Mouse (Mus musculus) lung, postnatal 0 days (tissue): ENCODE results near the gene Slc36a1. TPM values are rescaled to one million over a fixed set of nuclear protein-coding genes. Genes with fewer than 3 reads are reported as not detected.
A peak's percentile ranks its signal among the peaks of the same experiment; 100 is the strongest.

ENCODE experiments used
- ATAC-seq: fragments of 200-750 bp; cut with Nextera tagmentation; 2 replicates; pipeline ENCODE4 v1.8.0; 2017; ENCODE audit warnings: moderate library complexity
- DNase-seq: peaks from one replicate; pipeline ENCODE4 v3.0.0-alpha.2; 2016; ENCODE audit warnings: low spot score
- H3K27ac ChIP-seq: fragments of 300-500 bp; sonication (generic); 2 replicates; pipeline ENCODE4 v1.5.1; 2014; ENCODE audit warnings: antibody characterized with exemption, mild to moderate bottlenecking, low read length, mixed read lengths
- H3K27me3 ChIP-seq: fragments of 300-500 bp; sonication (generic); replicated peaks from 2 replicates; pipeline ENCODE4 v1.6.1; 2014; ENCODE audit warnings: low read length, mixed read lengths; ENCODE audit not compliant: insufficient read depth
- H3K36me3 ChIP-seq: fragments of 300-500 bp; sonication (generic); 2 replicates; pipeline ENCODE4 v1.6.1; 2014; ENCODE audit warnings: low read length, mixed read lengths; ENCODE audit not compliant: insufficient read depth
- H3K4me1 ChIP-seq: fragments of 300-500 bp; sonication (generic); 2 replicates; pipeline ENCODE4 v1.6.1; 2014; ENCODE audit warnings: antibody characterized with exemption, low read depth, low read length, mixed read lengths; ENCODE audit not compliant: insufficient read depth
- H3K4me2 ChIP-seq: fragments of 300-500 bp; sonication (generic); replicated peaks from 2 replicates; pipeline ENCODE4 v1.6.1; 2014; ENCODE audit warnings: low read depth, mild to moderate bottlenecking, low read length, moderate library complexity, mixed read lengths
- H3K4me3 ChIP-seq: fragments of 300-500 bp; sonication (generic); 2 replicates; pipeline ENCODE4 v1.5.1; 2014; ENCODE audit warnings: low read depth, low read length
- H3K9ac ChIP-seq: fragments of 300-500 bp; sonication (generic); replicated peaks from 2 replicates; pipeline ENCODE4 v1.6.1; 2014; ENCODE audit warnings: low read depth, mild to moderate bottlenecking
- H3K9me3 ChIP-seq: fragments of 300-500 bp; sonication (generic); 2 replicates; pipeline ENCODE4 v1.6.1; 2016; ENCODE audit warnings: low read length, mixed read lengths
- CTCF ChIP-seq: IDR thresholded peaks from 2 replicates; pipeline ENCODE4 v1.5.1; 2016; ENCODE audit warnings: antibody characterized with exemption, mild to moderate bottlenecking
- EP300 ChIP-seq: IDR thresholded peaks from 2 replicates; pipeline ENCODE4 v1.6.1; 2016; ENCODE audit warnings: antibody characterized with exemption, mild to moderate bottlenecking, control low read depth
- WGBS: fragments of 180-500 bp; shearing (Covaris S2); extraction: QIAGEN DNeasy Blood & Tissue Kit; methylation state at CpG from one replicate; pipeline ENCODE4 v1.1.7; 2014; 5-methylcytosine and 5-hydroxymethylcytosine counted together
- polyA plus RNA-seq: library from polyadenylated mRNA; unstranded; fragments of >200 nt; fragmentation: Nextera tagmentation; extraction: Ambion mirVana; gene quantifications from 2 replicates; pipeline ENCODE4 v1.2.1, GENCODE M21; 2015

The Slc36a1 gene
- polyA plus RNA-seq, 1 experiment from 2014 or later: 1.8 TPM

DNA sequence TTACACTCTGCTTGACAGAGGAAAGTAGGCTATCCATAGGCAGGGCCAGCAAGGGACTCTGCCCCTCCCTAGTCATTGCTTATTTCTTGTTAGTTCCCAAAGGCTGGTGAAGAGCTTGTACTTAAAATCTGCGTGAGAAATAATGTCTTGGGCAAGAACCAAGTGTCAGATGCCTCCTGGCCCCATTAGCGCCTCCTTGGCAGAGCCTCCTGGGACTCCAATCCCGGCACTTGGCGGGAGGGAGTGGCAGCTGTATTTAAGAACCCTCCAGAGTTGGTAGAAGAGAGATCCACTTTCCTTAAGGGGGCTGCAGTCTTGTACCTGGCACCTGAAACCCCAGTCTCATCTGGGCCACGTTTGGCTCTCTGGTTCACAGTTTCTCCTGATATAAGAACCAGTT is 10.0 kb downstream of the Slc36a1 start:
- H3K36me3 ChIP-seq: peaks cover 2% of the 10 kb centered on the region; the same call in 1 of the 2 replicates
- no peaks in the 10 kb centered on the region for H3K9me3 ChIP-seq
- WGBS: 50% methylated on average over 5 of the region's 5 CpGs
- no peak for DNase-seq
- H3K27me3 ChIP-seq: no peaks in the 10 kb centered on the region
- no peak overlapping the region for H3K4me2 ChIP-seq
- H3K4me3 ChIP-seq: no peak overlapping the region
- H3K27ac ChIP-seq: 0 out of 2 replicates have a peak overlapping the region, but pooled peaks have one; percentile 29
- ATAC-seq: 0 out of 2 replicates have a peak, but pooled peaks have one; percentile 5
- TF ChIP-seq CTCF: no peak
- TF ChIP-seq EP300: no peak
- H3K4me1 ChIP-seq: no peaks in the 10 kb centered on the region; the same call in 1 of the 2 replicates
- H3K9ac ChIP-seq: no peak overlapping the region

- Histone ChIP-seq H3K27me3 (no peaks in the 10 kb centered on the region), H3K4me1 (no peaks in the 10 kb centered on the region; the same call in 1 of the 2 replicates), H3K4me2 (no peak overlapping the region), H3K4me3 (no peak overlapping the region), H3K9ac (no peak overlapping the region), H3K36me3 (peaks cover 7% of the 10 kb centered on the region; the same call in 1 of the 2 replicates), H3K9me3 (no peaks in the 10 kb centered on the region), H3K27ac (no peak overlapping the region; the same call in 1 of the 2 replicates)
- DNase-seq: peak; percentile 72
- ATAC-seq: peak; percentile 78
- TF ChIP-seq CTCF (no peak), EP300 (no peak)
- 49% methylated on average over 3 of the region's 3 CpGs for WGBS
Observed at GRCm38 (mm10) chr11:55214978-55215377, 10.8 kb downstream of the Slc36a1 start.

DNA sequence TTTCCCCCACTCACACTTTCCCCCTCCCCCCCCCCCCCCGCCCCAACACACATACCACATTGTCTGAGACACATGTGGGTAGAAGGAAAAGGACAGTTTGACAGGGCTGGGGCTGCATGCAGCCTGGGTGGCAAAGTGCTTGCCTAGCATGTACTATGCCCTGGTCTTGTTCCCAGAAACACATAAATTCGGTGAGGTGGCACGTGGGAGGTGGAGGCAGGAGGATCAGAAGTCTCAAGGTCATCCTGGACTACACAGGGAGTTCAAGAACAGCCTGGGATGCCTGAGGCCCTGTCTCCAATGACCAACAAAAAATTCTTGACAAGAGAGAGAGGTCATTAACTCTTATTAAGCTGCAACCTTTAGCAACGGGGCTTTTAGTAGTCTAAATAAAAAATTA is 11.9 kb downstream of the Slc36a1 start:
- TF ChIP-seq EP300: no peak
- no peak for TF ChIP-seq CTCF
- WGBS: 64% methylated on average over 3 of the region's 4 CpGs
- ATAC-seq: no peak

GRCm38 (mm10) chr11:55216830-55217229 is 12.7 kb downstream of the Slc36a1 start:
- Histone ChIP-seq H3K9me3 (no peaks in the 10 kb centered on the region), H3K4me2 (no peak overlapping the region), H3K27me3 (no peaks in the 10 kb centered on the region), H3K36me3 (peaks cover 7% of the 10 kb centered on the region; the same call in 1 of the 2 replicates), H3K27ac (no peak overlapping the region), H3K9ac (no peak overlapping the region), H3K4me3 (no peak overlapping the region), H3K4me1 (no peaks in the 10 kb centered on the region; the same call in 1 of the 2 replicates)
- ATAC-seq (peak; percentile 65), DNase-seq (peak; percentile 75)
- WGBS: 49% methylated on average over 13 of the region's 13 CpGs
- TF ChIP-seq CTCF (no peak), EP300 (no peak)

More for the DNA sequence above, 11.9 kb downstream of the Slc36a1 start:
- no peaks in the 10 kb centered on the region for H3K9me3 ChIP-seq
- H3K4me3 ChIP-seq: no peak overlapping the region
- no peak overlapping the region for H3K4me2 ChIP-seq
- DNase-seq: no peak
- no peaks in the 10 kb centered on the region for H3K27me3 ChIP-seq
- no peaks in the 10 kb centered on the region; the same call in 1 of the 2 replicates for H3K4me1 ChIP-seq
- H3K27ac ChIP-seq: no peak overlapping the region
- peaks cover 7% of the 10 kb centered on the region; the same call in 1 of the 2 replicates for H3K36me3 ChIP-seq
- no peak overlapping the region for H3K9ac ChIP-seq

GRCm38 (mm10) chr11:55217418-55217817 is 13.3 kb downstream of the Slc36a1 start:
- DNase-seq (no peak), ATAC-seq (no peak)
- Histone ChIP-seq H3K36me3 (peaks cover 7% of the 10 kb centered on the region; the same call in 1 of the 2 replicates), H3K27me3 (no peaks in the 10 kb centered on the region), H3K9ac (no peak overlapping the region), H3K4me1 (no peaks in the 10 kb centered on the region; the same call in 1 of the 2 replicates), H3K4me3 (no peak overlapping the region), H3K9me3 (no peaks in the 10 kb centered on the region), H3K27ac (no peak overlapping the region), H3K4me2 (no peak overlapping the region)
- TF ChIP-seq CTCF (no peak), EP300 (no peak)
- 75% methylated on average over 4 of the region's 4 CpGs for WGBS

- TF ChIP-seq CTCF (no peak), EP300 (no peak)
- Histone ChIP-seq H3K27ac (no peak overlapping the region), H3K9me3 (no peaks in the 10 kb centered on the region), H3K4me1 (no peaks in the 10 kb centered on the region; the same call in 1 of the 2 replicates), H3K4me3 (no peak overlapping the region), H3K27me3 (no peaks in the 10 kb centered on the region), H3K4me2 (no peak overlapping the region), H3K36me3 (peaks cover 7% of the 10 kb centered on the region; the same call in 1 of the 2 replicates), H3K9ac (no peak overlapping the region)
- 85% methylated on average over 7 of the region's 7 CpGs for WGBS
- no peak for ATAC-seq
- DNase-seq: no peak
Observed at GRCm38 (mm10) chr11:55217880-55218279, 13.7 kb downstream of the Slc36a1 start.
